Mouse (Mus musculus) hindbrain, embryonic 11.5 days (tissue): Measurements from ENCODE around the gene Spon1. TPM values are rescaled to one million over a fixed set of nuclear protein-coding genes. Genes with fewer than 3 reads are reported as not detected.

Experiments used
- ATAC-seq: fragments of 200-750 bp; cut with Nextera tagmentation; 2 replicates; pipeline ENCODE4 v1.8.0; 2017; ENCODE audit warnings: mild to moderate bottlenecking, moderate TSS enrichment, moderate library complexity; ENCODE audit not compliant: low FRiP score
- DNase-seq: peaks from one replicate; pipeline ENCODE4 v3.0.0-alpha.2; 2015; ENCODE audit warnings: low spot score
- H3K27ac ChIP-seq: fragments of 300-500 bp; sonication (generic); 2 replicates; pipeline ENCODE4 v1.5.1; 2014; ENCODE audit warnings: mild to moderate bottlenecking, low read depth, low read length
- H3K27me3 ChIP-seq: fragments of 300-500 bp; sonication (generic); 2 replicates; pipeline ENCODE4 v1.6.1; 2014; ENCODE audit warnings: mild to moderate bottlenecking, low read length, moderate library complexity, mixed read lengths; ENCODE audit not compliant: control insufficient read depth, insufficient read depth
- H3K36me3 ChIP-seq: fragments of 300-500 bp; sonication (generic); 2 replicates; pipeline ENCODE4 v1.6.1; 2014; ENCODE audit warnings: mild to moderate bottlenecking, low read length, moderate library complexity, mixed read lengths; ENCODE audit not compliant: control insufficient read depth, insufficient read depth
- H3K4me1 ChIP-seq: fragments of 300-500 bp; sonication (generic); replicated peaks from 2 replicates; pipeline ENCODE4 v1.6.1; 2014; ENCODE audit warnings: low read length, mixed read lengths; ENCODE audit not compliant: control insufficient read depth, insufficient read depth
- H3K4me2 ChIP-seq: fragments of 300-500 bp; sonication (generic); replicated peaks from 2 replicates; pipeline ENCODE4 v1.6.1; 2014; ENCODE audit warnings: mild to moderate bottlenecking, low read depth, low read length
- H3K4me3 ChIP-seq: fragments of 300-500 bp; sonication (generic); 2 replicates; pipeline ENCODE4 v1.5.1; 2014; ENCODE audit warnings: low read depth, low read length
- H3K9ac ChIP-seq: fragments of 300-500 bp; sonication (generic); 2 replicates; pipeline ENCODE4 v1.6.1; 2014; ENCODE audit warnings: low read depth, low read length
- H3K9me3 ChIP-seq: fragments of 300-500 bp; sonication (generic); 2 replicates; pipeline ENCODE4 v1.6.1; 2016; ENCODE audit warnings: low read length; ENCODE audit not compliant: control insufficient read depth
- WGBS: fragments of 180-500 bp; shearing (Covaris S2); extraction: QIAGEN DNeasy Blood & Tissue Kit; methylation state at CpG from one replicate; pipeline ENCODE4 v1.1.7; 2014; 5-methylcytosine and 5-hydroxymethylcytosine counted together
- polyA plus RNA-seq: library from polyadenylated mRNA; unstranded; fragments of >200 nt; fragmentation: Nextera tagmentation; extraction: Ambion mirVana; gene quantifications from 2 replicates; pipeline ENCODE4 v1.2.1, GENCODE M21; 2014

The Spon1 gene
- polyA plus RNA-seq, 1 experiment from 2014 or later, result 72.3 TPM

DNA sequence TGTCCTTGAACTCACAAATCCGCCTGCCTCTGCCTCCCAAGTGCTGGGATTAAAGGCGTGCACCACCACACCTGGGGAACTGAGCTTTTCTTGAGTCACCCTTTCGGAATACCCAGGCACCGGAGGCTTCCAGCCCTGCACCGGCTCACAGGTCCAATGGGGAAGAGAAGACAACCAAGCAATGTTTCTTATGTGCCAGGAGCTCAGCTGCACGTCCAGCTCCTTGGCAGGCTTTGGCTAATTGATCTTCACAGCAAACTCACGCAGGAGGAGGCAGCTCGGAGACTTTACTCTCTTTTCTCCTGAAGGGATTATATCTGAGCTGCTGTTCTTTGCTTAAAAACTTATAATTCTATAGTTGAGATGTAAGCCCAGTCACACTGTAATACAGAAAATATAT, 73.6 kb downstream of the Spon1 start:
- no peak overlapping the region for H3K9ac ChIP-seq
- H3K27me3 ChIP-seq, result no peaks in the 10 kb centered on the region
- ATAC-seq (no peak), DNase-seq (no peak)
- WGBS, result 92% methylated on average over 8 of the region's 8 CpGs
- no peak overlapping the region for H3K4me2 ChIP-seq
- H3K36me3 ChIP-seq, result no peaks in the 10 kb centered on the region
- no peak overlapping the region for H3K27ac ChIP-seq
- H3K4me3 ChIP-seq, result no peak overlapping the region
- no peaks in the 10 kb centered on the region for H3K4me1 ChIP-seq
- no peaks in the 10 kb centered on the region for H3K9me3 ChIP-seq

DNA sequence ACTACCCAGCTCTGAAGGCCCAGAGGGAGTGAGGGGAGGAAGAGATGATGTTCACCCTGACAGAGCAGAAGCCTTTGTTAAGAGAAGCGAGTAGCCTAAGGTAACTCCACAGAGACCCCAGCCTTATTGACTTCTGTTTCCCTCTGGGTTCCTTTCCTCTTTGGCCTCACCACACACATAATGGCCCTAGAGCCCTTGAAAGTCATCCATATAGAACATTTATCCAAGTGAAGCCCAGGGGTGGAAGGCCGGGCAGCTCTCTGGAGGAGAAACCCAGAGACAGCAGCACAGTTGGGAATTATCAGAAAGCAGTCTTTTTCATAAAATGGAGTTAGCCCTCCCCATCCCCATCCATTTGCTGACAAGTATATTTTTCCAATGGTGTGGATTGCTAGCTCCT, 75.7 kb downstream of the Spon1 start:
- WGBS, result 84% methylated on average over 2 of the region's 2 CpGs
- H3K4me3 ChIP-seq, result no peak overlapping the region

DNA sequence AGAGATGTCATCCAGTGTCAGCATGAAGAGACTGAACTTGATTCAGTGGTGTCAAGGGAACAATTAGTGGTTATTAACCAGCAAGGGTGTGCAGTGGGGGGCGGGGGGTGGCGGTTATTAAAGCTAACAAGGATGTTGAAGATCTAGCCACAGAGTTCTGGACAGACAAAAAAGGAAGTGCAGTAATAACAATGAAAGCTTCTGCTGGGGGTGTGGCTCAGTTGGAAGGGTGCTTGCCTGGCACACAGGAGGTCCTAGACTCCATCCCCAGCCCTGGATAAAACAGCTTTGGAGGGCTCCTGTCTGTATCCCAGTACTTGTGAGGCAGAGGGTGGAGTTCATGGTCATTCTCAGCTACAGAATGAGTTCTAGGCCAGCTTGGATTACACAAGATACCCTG, 77.4 kb downstream of the Spon1 start:
- WGBS, result 78% methylated on average over 2 of the region's 2 CpGs
- ATAC-seq (no peak), DNase-seq (no peak)
- Histone ChIP-seq H3K4me1 (no peaks in the 10 kb centered on the region), H3K4me3 (no peak overlapping the region), H3K27ac (no peak overlapping the region), H3K9me3 (no peaks in the 10 kb centered on the region), H3K27me3 (no peaks in the 10 kb centered on the region), H3K36me3 (no peaks in the 10 kb centered on the region), H3K9ac (no peak overlapping the region), H3K4me2 (no peak overlapping the region)

More for the DNA sequence above, 75.7 kb downstream of the Spon1 start:
- no peaks in the 10 kb centered on the region for H3K36me3 ChIP-seq
- H3K9me3 ChIP-seq, result no peaks in the 10 kb centered on the region
- no peaks in the 10 kb centered on the region for H3K27me3 ChIP-seq
- H3K9ac ChIP-seq, result no peak overlapping the region
- H3K4me2 ChIP-seq, result no peak overlapping the region
- H3K4me1 ChIP-seq, result no peaks in the 10 kb centered on the region
- DNase-seq (no peak), ATAC-seq (no peak)
- H3K27ac ChIP-seq, result no peak overlapping the region

DNA sequence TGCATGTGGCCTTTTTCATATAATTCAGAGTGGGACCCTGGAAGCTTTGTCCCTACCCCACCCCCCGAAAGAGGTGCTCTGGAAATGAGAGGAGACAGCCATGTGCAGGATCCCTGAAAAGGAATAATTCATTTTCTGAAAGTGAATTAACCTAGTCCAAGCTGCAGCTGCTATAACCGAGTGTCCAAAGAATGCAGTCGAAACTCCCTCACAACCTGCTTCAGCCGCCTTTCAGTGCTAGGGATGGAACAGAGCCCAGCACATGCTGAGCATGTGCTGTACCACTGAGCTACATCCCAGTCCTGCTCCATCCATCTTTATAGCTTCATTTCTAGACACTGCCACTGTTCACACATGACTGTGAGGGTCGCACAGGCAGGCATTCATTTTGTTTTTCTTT, 79.4 kb downstream of the Spon1 start:
- H3K4me3 ChIP-seq, result no peak overlapping the region
- WGBS, result 78% methylated on average over 5 of the region's 5 CpGs
- no peaks in the 10 kb centered on the region for H3K27me3 ChIP-seq
- DNase-seq, result no peak
- no peak overlapping the region for H3K4me2 ChIP-seq
- no peaks in the 10 kb centered on the region for H3K9me3 ChIP-seq
- H3K36me3 ChIP-seq, result no peaks in the 10 kb centered on the region
- H3K9ac ChIP-seq, result no peak overlapping the region
- no peak for ATAC-seq
- no peaks in the 10 kb centered on the region for H3K4me1 ChIP-seq
- no peak overlapping the region for H3K27ac ChIP-seq

DNA sequence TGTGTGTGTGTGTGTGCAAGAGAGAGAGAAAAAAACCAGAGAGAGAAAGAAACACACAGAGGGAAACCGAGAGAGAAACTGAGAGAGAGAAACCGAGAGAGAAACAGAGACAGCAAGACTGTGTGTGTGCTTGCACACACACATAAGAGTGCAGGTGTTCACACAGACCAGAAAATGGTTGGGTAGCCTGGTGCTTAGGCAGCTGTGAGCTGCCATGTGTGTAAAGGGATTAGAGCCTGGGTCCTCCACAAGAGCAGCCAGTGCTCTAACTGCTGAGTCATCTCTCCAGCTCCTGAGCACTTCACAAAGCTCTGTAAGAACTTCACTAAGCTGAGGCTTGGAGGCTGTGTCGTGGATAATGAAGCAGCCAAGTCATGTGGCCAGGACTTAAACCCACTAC, 80.8 kb downstream of the Spon1 start:
- WGBS, result 57% methylated on average over 3 of the region's 3 CpGs
- Histone ChIP-seq H3K36me3 (no peaks in the 10 kb centered on the region), H3K27me3 (no peaks in the 10 kb centered on the region), H3K9me3 (no peaks in the 10 kb centered on the region), H3K4me3 (no peak overlapping the region), H3K4me2 (no peak overlapping the region), H3K9ac (no peak overlapping the region), H3K27ac (no peak overlapping the region), H3K4me1 (no peaks in the 10 kb centered on the region)
- ATAC-seq (no peak), DNase-seq (no peak)

DNA sequence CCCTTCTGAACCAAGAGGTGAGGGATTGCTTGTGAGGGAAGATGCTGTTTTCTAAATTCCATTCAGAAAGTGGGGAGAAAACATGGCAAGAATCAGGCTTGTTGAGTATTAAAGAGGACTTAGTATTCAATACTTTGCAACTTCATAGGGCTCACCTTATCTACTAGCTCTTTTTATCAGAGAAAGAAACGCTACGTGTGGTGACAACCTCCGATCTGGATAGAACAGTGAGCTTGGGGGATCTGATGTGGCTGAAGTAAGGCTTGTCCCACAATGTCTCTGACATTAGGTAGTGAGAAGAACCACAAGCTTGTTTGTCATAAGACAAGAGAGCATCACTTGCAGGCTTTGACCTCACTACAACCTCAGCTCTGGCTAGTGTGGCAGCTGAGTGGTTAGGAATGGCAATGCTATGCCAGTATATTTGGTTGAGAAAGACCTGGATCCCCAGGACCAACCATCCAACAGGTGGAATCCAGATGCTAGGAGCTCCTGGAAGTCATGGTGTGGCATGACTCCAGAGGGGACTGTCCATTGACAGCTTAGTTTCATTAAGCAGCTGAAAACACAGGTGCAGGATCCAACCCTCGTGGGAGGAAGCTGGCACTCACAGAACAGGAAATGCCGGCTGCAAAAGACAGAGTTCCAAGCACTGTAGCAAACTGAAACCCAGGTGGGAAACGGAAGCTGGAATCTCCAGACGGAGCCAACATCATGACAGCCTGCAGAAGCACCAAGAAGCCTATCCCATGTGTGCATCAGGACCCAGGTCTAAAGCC, 81.4 kb downstream of the Spon1 start:
- H3K9ac ChIP-seq, result no peak overlapping the region
- H3K4me3 ChIP-seq, result no peak overlapping the region
- ATAC-seq, result no peak
- H3K4me2 ChIP-seq, result no peak overlapping the region
- no peaks in the 10 kb centered on the region for H3K9me3 ChIP-seq
- H3K4me1 ChIP-seq, result no peaks in the 10 kb centered on the region
- H3K36me3 ChIP-seq, result no peaks in the 10 kb centered on the region
- 79% methylated on average over 7 of the region's 7 CpGs for WGBS
- no peak overlapping the region for H3K27ac ChIP-seq
- no peak for DNase-seq
- no peaks in the 10 kb centered on the region for H3K27me3 ChIP-seq

DNA sequence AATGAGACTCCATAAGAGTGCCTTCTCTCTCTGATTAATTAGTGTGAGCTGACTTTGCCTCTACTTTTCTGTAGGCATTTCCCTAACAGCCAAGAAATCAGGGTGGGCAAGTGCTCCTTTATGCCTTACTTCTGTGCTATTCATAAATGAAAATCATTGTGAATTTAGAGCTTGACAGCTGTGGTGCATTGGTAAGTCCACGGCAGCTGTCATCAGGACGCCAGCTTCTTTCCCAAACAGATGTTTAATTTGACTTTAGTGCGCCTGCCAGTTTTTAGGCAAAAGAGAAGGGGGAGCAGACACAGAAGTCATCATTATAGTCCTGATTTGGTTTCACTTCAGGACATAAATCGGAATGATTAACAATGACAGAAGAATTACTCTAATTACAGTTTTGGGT, 84.6 kb downstream of the Spon1 start:
- WGBS, result 73% methylated on average over 4 of the region's 4 CpGs
- H3K9me3 ChIP-seq, result no peaks in the 10 kb centered on the region
- ATAC-seq, result no peak
- no peaks in the 10 kb centered on the region for H3K36me3 ChIP-seq
- no peak overlapping the region for H3K4me3 ChIP-seq
- DNase-seq, result no peak
- H3K27ac ChIP-seq, result no peak overlapping the region
- H3K4me1 ChIP-seq, result no peaks in the 10 kb centered on the region
- no peak overlapping the region for H3K4me2 ChIP-seq
- H3K27me3 ChIP-seq, result no peaks in the 10 kb centered on the region
- no peak overlapping the region for H3K9ac ChIP-seq

DNA sequence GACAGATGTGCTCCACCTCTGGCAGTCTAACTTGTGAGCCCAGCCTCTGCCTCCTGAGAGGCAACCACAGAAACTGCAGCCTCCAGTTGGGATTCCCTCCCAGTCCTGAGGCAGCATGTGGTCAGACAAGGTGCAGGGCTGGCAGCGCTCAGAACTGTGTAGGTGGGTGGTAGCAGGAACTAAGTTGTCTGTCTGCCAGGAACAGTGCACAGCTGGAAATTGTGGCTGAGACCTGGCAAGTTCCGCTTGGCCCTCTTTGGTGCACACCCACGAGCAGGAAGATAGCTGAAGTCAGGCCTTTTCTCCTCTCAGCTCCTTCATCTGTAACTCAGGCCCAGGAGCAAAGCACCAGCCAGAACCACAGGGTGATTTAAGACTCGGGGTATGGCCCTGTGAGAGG, 89.6 kb downstream of the Spon1 start:
- Histone ChIP-seq H3K9ac (no peak overlapping the region), H3K4me2 (no peak overlapping the region), H3K27ac (no peak overlapping the region), H3K27me3 (no peaks in the 10 kb centered on the region), H3K4me1 (no peaks in the 10 kb centered on the region), H3K36me3 (no peaks in the 10 kb centered on the region), H3K4me3 (no peak overlapping the region), H3K9me3 (no peaks in the 10 kb centered on the region)
- WGBS, result 85% methylated on average over 4 of the region's 4 CpGs
- no peak for DNase-seq
- ATAC-seq, result no peak

DNA sequence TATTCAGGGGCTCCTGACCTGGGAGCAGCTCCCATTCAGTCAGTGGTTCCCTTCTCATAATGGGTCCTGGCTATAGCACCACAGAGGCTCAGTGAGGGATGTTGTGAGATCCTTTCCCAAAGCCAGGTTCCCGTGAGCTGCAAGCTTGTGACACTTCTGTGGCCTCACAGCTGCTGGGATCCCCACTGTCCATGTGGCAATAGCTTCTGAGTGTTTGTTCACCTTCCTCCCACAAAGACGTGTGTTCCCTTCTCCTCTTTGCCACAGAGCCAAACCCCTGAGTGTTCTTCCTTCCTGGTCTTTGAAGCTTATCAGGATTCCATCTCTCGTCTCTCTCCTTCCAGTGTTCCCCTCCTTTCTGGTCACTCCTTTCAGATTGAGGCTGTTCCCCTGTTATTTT, 90.3 kb downstream of the Spon1 start:
- Histone ChIP-seq H3K36me3 (no peaks in the 10 kb centered on the region), H3K27ac (no peak overlapping the region), H3K27me3 (no peaks in the 10 kb centered on the region), H3K4me3 (no peak overlapping the region), H3K4me1 (no peaks in the 10 kb centered on the region), H3K9me3 (no peaks in the 10 kb centered on the region), H3K9ac (no peak overlapping the region), H3K4me2 (no peak overlapping the region)
- DNase-seq (no peak), ATAC-seq (no peak)
- WGBS, result 75% methylated on average over 3 of the region's 3 CpGs
